Mouse (Mus musculus) gastrocnemius, postnatal 4 days (tissue): Measurements from ENCODE around the gene Lrpap1. TPM values are rescaled to one million over a fixed set of nuclear protein-coding genes. Genes with fewer than 3 reads are reported as not detected.

ENCODE experiments used
- DNase-seq, 2 experiments: peaks; one replicate each; pipeline ENCODE4 v3.0.0; 2021 to 2022; ENCODE audit warnings: low spot score in 2 of 2, mixed read lengths in 2 of 2
- long read RNA-seq, 2 experiments: library from polyadenylated mRNA; stranded (forward); transcript quantifications; one replicate each; pipeline ENCODE4 v2.0.0; 2021
- total RNA-seq, 2 experiments: library from RNA; stranded (reverse); gene quantifications; 2 replicates each; pipeline ENCODE4 v1.2.3; 2021

Lrpap1 gene
- 10 to 100 TPM; 43.4 to 52.1 TPM for total RNA-seq
- long read RNA-seq, experiment 1, transcript Lrpap1-201 (8 exons, 2,981 nt), result major isoform, 152 of 168 reads
- long read RNA-seq, experiment 1, partial matches to known transcripts, result 4 of 168 reads
- long read RNA-seq, experiment 1, other reads (novel, unspliced or antisense), result 12 of 168 reads
- long read RNA-seq, experiment 2, transcript Lrpap1-201 (8 exons, 2,981 nt), result major isoform, 143 of 150 reads
- long read RNA-seq, experiment 2, partial matches to known transcripts, result 0 of 150 reads
- long read RNA-seq, experiment 2, other reads (novel, unspliced or antisense), result 7 of 150 reads

DNA sequence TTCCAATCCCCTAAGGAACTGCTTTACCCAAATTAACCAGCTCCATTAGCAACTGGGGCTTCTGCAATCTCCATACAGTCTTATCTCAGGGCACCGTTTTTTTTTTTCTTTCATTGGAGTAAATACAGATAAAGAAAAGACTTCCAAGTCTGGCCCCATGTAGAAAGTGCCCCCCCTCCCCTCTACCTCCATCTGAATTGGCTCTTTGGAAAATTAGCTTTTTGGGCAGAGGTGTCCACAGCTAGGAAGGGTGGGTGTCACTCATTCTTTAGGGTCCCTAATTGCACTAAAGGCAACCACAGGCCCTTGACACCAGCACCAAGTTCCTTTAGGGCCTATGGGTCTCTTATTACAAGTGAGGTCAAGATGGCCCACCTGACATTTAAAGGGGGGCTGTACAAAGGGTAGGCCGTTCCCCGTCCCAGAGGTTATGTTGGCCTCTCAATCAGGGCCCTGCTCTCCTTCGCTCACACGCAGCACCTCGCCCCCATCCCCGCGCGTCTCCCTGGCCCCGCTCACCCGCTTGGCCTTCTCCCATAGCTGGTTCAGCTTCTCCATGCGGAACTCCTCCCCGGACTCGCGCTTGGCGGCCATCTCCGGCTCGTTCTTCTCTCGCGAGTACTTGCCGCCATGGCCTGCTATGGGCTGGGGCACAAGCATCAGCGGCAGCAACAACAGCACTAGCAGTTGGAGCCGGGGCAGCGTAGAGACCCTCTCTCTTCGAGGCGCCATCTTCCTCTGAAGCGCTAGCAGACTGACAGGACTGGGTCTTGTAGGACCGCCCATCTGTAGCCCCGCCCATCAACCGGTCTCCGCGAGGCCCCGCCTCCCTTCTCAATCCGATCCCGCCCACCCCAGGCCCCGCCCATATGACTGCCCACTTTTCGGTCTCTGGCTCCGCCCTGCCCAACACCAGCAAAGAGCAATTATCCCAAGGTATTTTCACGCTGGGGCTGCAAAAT is at the start of gene Lrpap1:
TSS of gene Lrpap1 (minus strand) at position 807 of the 962 bp plus-strand sequence.
- DNase-seq, result peak; percentile 72 to 88

DNA sequence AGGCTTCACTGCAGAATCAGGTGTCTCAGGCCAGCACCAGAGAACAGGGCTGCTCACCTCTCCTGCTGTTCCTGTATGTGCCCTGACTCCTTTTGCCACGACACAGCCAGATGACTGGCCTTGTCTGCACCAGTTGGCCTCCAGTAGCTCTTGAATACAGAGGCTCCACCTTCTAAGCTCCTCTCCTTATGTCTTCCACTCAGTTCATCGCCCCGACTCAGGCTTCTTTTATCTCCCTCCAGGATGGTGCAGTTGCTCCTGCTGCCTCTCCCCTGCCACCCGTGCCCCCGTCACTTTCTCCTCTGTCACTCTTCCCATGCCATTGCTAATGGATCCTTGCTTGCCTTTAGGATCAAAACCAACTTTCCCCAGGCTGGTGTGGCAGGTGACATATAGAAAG is 44.4 kb upstream of the Lrpap1 start:
- DNase-seq, result no peak

GRCm38 (mm10) chr5:35149526-35149925 is 44.0 kb upstream of the Lrpap1 start:
- DNase-seq, result no peak

- no peak for DNase-seq
These were observed 42.6 kb upstream of the Lrpap1 start for GRCm38 (mm10) chr5:35147963-35148767.

DNA sequence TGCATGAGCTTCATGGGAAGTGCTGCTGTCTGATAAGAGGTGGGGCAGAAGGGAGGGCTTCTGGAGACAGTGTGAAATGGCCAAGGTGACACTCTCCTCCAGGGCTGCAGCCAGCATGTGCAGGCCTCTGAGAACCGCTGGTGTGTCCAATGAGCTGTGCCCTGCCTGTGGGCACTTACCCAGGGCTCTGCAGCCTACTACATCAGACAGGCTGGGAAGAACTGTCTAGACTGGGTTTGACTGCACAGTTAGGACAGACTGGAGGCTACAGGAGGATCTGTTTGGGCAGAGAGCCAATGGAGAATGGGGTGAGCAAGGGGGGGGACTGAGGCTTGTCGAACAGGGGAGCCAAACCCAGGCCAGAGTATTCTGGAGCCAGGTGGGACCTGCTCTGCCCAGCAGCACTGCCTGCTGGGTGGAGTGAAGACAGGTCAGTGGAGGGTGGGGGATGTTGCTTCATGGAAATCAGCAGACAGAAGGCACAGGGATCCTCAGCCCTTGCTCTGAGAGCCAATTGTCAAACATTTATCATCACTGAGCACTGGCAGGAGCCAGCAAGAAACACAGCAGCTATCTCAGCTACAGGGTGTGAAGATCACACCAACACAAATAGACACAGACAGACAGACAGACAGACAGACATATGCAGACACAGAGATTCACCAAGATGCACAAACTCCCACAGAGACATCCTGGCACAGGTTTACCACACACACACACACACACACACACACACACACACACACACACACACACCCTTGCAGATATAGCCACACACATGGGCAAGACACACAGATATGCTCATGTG is 41.8 kb upstream of the Lrpap1 start:
- DNase-seq, result no peak

GRCm38 (mm10) chr5:35146747-35147146 is 41.2 kb upstream of the Lrpap1 start:
- DNase-seq, result no peak

DNA sequence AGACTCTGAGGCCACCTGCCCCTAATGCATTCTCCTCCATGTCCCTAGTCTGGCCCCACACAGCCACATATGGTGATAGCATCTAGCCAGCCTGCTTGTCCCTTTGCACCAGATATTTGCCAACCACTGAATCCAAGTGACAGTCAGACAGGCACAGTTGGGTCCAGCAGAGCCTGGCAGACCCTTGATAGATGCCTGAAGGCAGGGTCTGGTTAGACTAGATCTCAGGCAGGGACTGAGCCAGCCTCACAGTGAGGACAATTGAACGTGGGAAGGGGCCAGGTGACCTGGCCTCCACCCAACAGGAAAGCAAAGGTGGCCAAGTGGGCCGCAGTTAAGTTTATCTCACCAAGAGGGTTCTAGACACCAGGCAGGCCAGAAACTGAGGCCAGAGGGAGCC is 39.1 kb upstream of the Lrpap1 start:
- DNase-seq, result no peak

DNA sequence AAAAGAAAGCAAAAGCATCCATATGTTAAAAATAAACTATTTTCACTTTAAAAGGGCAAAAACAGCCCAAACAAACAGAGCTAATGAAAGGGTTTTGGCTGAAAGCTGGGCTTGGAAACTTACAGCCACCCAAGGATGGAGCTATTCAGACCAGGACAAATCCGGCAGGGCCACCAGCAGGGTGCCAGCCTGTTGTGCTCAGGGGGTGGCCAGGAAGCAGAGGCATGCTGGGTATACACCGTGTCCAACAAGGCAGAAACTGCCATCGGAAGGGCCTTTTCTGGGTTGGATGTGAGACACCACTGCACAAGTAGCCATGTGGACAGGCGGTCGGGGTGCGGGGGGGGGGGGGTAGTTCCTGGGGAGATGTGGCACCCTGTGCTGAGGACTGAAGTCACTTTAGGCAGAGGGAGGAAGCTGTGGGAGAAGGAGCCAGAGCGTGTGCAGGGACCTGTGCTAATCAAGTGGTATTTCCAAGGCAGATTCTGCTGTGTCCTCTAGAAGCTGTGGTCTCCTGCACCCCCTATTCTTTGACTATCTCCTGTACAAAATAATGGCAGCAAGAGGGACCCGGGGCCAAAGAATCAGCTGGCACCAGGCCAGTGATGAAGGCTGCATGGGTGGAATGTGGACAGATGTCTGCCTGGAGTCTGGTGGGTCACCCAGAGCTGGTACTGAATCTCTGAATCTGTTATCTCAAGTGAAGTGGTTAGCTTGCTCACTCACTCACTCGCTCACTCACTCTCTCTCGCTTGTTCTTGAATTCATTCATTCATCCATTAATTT is 38.1 kb upstream of the Lrpap1 start:
- no peak for DNase-seq

DNA sequence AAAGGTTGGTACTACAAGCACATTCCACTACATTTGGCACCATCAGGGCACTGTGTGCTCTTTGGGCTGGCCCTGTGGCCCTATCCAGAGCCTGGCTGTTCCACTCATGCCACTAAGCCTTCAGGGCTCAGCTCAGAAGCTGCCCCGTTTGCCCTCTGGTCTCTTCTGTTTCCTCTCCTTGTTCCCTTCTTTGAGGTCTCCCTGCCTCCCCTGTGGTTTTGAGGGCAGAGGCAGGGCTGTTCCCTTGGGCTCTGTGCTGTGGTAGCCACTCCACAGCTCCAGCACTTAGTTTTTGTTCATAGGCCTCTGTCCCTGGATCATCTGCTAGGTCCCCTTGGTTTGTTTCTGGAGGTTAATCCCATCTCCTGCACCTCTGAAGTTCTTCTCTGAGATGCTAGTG is 37.3 kb upstream of the Lrpap1 start:
- no peak for DNase-seq

DNA sequence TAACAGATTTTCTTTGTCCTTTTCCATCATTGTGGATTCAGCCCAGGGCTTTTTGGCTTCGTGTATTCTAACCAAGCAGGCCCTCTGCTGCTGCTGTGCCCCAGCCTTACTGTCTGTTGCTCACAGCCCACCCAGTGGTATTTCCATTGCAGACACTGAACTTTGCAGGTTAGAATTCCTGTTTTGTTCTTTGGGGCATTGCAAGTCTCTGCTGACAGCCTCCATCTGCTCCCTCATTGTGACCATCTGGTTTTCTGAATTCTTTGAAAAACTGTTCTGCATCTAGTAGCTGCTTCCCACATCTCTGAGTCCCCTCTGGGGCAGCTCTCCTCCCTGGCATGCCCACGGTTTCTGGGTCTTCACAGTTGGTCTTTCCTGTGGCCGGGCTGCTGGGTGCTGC is 35.8 kb upstream of the Lrpap1 start:
- no peak for DNase-seq

DNA sequence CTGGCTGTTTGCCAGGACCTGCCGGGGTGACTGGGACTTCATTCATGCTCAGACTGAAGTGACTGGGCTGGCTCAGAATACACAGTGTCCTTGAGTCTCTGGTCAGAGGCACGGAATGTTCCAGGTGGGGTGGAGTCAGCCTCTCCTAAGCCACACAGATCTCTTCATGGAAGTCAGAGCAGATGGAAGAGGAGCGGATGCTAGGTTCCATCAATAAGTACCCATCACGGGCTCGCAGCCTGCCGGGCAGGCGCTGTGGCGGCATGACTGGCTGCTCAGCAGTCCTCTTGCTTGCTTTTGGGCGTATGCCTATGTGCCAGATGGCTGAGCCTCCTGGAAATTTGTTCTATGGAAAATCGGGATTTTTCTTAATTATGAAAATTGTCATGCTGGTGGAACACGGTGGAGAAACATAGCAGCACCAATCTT is 32.6 kb upstream of the Lrpap1 start:
- no peak for DNase-seq

DNA sequence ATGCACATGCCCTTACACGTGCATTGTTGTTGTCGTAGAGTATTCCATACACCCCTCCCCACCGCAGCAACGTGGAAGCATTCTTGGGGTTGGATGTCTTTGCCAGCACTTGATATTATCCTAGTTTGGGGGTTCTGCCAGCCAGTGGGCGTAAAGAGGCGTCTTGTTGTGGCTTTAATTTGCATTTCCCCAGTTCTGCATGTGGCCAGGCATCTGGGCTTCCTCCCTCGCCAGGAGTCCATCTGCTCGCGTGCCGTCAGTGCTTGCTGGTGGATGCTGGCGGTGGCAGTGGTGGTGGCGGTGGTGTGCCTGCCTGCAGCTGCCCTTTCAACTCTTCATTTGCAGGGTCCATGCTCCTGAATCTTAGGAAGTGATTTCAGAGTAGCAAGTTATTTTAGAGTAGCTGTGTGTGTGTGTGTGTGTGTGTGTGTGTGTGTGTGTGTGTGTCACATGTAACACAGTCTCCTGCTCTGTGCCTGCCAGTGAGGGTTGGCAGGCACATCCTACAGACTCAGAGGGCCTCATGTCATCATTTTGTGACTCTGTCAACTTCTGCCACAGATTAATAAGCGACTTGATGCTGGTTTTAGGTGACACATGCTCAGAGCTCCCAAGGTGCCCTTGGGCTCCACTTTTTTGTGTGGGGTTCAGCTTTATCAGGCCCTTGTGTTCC is 32.1 kb upstream of the Lrpap1 start:
- no peak for DNase-seq

GRCm38 (mm10) chr5:35135903-35136302 is 30.3 kb upstream of the Lrpap1 start:
- DNase-seq, result no peak

GRCm38 (mm10) chr5:35134286-35134685 is 28.7 kb upstream of the Lrpap1 start:
- DNase-seq, result no peak

DNA sequence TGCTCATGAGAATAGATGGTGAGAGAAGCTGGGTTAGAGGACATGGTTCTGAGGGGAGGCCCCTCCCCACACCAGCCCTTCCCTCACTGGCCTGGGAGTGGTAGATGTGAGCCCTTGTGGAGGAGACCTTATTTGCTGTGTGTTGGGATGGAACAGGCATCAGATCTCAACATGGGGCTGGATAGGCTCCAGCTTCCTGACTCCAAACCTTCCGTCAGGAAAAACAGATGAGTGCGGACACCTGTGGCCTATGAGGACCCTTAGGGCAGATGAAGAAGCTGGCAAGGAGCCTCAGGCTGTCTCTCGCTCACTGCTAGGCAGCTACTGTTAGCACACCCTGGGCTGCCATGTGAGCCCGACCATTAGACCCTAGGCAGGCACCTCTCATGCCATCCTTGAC is 27.9 kb upstream of the Lrpap1 start:
- DNase-seq, result no peak

DNA sequence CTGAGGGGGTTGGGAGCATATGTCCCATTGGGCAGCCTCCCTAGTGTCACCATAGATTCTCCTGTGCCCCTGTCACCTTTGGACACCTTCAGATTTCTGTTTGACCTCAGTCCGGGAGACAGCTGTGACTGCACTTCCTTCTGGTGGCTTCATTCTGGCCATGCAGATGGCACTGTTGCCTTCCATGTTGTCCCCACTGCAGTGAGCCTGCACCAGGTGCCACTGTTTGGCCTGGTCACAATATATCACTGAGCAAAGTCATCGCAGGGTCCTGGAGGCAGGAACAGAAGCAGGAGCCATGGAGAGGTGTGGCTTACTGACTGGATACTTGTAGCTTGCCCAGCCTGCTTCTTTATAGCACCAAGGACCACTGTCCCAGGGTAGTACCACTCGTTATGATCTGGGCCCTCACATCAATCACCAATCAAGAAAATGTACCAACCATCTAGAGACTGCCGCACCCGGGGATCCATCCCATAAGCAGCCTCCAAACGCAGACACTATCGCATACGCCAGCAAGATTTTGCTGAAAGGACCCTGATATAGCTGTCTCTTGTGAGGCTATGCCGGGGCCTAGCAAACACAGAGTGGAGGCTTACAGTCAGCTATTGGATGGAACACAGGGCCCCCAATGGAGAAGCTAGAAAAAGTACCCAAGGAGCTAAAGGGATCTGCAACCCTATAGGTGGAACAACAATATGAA is 26.9 kb upstream of the Lrpap1 start:
- no peak for DNase-seq

DNA sequence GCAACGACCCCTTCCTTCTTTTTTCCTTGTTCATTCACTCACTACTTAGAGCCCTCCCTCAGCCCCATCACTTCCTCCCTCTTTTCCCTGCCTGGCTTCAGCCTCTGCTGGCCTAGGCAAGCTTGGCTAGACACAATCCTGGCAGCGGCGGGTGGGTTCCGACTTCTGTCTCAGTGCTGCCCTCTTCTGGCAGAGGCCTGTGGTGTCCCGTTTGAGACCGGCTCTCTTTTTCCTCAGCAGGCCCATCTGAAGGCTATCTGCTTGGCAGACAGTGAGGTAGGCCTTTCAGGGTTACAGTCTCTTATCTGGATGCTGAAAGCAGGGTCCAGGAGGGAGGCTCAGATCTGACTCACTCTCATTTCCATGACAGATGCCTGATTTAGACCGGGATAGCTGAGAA is 26.2 kb upstream of the Lrpap1 start:
- peak; percentile 75 to 91 for DNase-seq

DNA sequence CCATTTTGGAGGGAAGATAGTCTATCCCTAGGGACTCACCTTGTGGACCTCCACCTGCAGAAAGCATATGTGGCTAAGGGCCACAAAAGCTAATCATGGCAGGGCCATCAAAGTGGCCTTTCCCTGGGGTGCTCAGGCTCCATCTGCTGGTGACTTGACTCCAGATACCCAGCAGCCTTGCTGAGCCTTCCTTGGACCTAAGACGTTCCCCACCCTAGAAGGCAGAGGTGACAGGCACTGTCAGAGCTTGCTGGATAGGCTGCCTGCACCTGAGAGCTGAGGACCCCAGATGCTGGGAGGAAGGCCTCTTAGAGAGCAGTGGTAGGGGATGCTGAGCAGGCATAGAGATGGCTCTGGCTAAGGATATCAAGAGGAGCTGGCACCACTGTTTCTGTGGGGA is 25.7 kb upstream of the Lrpap1 start:
- no peak for DNase-seq

- DNase-seq, result no peak
These were observed 24.2 kb upstream of the Lrpap1 start for GRCm38 (mm10) chr5:35129767-35130191.
